Mouse (Mus musculus): ENCODE results near the gene Mrps10. TPM values are rescaled to one million over a fixed set of nuclear protein-coding genes. Genes with fewer than 3 reads are reported as not detected.

The Mrps10 gene
- total RNA-seq, 1 experiment from 2014 or later, result 47.5 TPM

Other genes starting within 250 kb of the Mrps10 start
- gene Guca1b, start 16.5 kb downstream of the Mrps10 start, total RNA-seq (2021), result 1.6 and 3.2 TPM in 2 replicates
- gene Guca1a, start 31.7 kb downstream of the Mrps10 start, total RNA-seq (2021), result 2.2 TPM in 1 of 2 replicates, not detected in the other
- gene AI661453, start 67.7 kb downstream of the Mrps10 start, total RNA-seq (2021), result 0.73 and 0.86 TPM in 2 replicates
- not detected in 2 replicates for gene 1700001C19Rik, start 68.5 kb downstream of the Mrps10 start, total RNA-seq (2021)
- 21.1 and 25.7 TPM in 2 replicates for gene Taf8, start 133.4 kb downstream of the Mrps10 start, total RNA-seq (2021)
- gene Ccnd3, start 136.2 kb downstream of the Mrps10 start, total RNA-seq (2021), result 385 and 429 TPM in 2 replicates
- gene Bysl, start 242.6 kb downstream of the Mrps10 start, total RNA-seq (2021), result 15.5 and 22.0 TPM in 2 replicates
- gene Med20, start 242.7 kb downstream of the Mrps10 start, total RNA-seq (2021), result 38.7 and 40.5 TPM in 2 replicates
- 1.4 and 3.9 TPM in 2 replicates for gene Gm20517, start 242.7 kb downstream of the Mrps10 start, total RNA-seq (2021)

All from adrenal gland, postnatal 25 days (tissue).